Mouse (Mus musculus): ENCODE measurements around the gene Chid1. TPM values are rescaled to one million over a fixed set of nuclear protein-coding genes. Genes with fewer than 3 reads are reported as not detected.

Chid1 gene
- total RNA-seq, 2 experiments from 2014 or later, result 79.9 to 86.7 TPM

DNA sequence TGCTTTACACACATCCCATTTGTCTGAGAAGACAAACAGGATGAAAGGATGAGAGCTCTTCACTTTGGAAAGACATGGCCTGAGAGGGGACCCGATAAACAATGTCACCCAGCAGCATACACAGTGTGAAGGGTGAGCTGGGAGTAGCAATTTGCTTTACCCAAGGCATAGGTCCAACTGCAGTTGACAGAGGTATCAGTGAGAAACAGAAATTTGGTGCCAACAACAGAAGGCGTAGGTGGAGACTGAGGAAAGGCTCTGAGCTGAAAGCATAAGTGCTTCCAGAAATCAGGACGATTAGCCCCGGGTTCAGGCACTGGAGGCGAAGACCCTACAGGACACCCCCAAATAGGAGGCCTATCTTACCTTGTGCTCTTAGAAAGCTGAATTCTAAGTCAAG, 29.5 kb downstream of the Chid1 start:
- DNase-seq (ENCODE audit: low spot score in 2 of 2), result no peak

GRCm38 (mm10) chr7:141508160-141508559, 31.5 kb downstream of the Chid1 start:
- DNase-seq (ENCODE audit: low spot score in 2 of 2), result no peak

DNA sequence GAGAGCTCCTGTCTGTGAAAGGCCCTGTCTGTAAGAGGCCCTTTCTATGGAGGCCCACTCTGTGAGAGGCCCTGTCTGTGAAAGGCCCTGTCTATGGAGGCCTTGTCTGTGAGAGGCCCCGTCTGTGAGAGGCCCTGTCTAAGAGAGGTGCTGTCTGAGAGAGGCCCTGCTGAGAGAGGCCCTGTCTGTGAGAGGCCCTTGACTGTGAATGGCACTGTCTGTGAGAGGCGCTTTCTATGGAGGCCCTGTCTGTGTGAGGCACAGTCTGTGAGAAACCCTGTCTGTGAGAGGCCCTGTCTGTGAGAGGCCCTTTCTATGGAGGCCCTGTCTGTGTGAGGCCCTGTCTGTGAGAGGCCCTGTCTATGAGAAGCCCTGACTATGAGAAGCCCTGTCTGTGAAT, 33.4 kb downstream of the Chid1 start:
- DNase-seq (ENCODE audit: low spot score in 2 of 2), result no peak

- DNase-seq (ENCODE audit: low spot score in 2 of 2), result no peak
Observed at GRCm38 (mm10) chr7:141502556-141502905, 37.1 kb downstream of the Chid1 start.

DNA sequence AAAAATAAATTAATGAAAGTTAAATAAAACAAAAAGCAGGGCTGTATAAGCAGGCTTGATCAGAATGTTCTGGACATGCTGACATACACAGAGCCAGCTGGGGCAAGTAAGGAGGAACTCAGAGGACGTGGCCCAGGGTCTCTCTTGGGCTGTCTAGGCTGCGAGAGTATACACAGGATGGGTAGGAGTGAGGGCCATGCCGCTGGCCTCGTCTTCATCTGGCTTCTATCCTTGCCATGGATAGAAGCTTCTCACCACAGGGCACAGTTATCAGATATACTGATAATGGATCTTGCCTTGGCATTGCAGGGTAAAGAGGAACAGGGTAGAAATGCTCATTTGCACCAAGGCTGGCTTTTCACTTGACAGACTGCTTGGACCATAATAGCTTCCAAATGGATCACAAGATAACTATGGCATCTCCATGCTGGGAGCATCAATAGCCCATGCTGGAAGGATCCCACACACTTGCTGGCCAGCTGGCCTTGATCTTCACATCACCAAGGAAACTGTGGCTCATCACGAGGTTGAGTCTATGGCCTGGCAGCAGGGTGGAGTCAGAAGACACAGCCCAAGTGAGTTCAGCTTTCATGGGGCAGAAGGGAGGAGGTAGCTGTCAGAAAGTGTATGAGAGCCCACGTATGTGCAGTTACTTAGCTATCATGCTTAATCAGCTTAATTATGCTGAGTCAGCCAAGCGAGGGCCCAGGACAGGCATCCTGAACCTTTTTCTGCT, 37.7 kb downstream of the Chid1 start:
- DNase-seq (ENCODE audit: low spot score in 2 of 2), result no peak

DNA sequence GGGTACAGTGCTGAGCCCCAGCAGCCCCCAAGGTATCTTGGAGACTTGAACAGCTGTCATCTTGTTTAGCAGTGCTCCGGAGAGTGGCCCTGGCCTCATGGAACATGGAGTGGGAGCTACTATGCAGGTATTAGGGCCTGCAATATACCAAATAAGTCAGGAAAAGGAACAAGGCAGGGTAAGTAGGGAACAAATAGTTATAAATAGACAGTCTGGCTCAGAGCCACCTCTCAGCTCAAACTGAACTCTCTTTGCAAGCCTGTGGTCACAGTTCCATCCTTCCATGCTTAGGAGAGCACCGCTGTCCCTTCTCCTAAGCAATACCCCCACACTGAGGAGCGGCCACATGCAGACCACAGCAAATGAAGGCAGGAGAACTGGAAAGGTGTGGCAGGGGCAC, 42.1 kb downstream of the Chid1 start:
- DNase-seq (ENCODE audit: low spot score in 2 of 2), result no peak

- DNase-seq (ENCODE audit: low spot score in 2 of 2), result no peak
Observed at GRCm38 (mm10) chr7:141495940-141496339, 43.7 kb downstream of the Chid1 start.

GRCm38 (mm10) chr7:141495379-141495778, 44.3 kb downstream of the Chid1 start:
- DNase-seq (ENCODE audit: low spot score in 2 of 2), result no peak

- DNase-seq (ENCODE audit: low spot score in 2 of 2), result no peak
Observed at GRCm38 (mm10) chr7:141493729-141494128, 45.9 kb downstream of the Chid1 start.

GRCm38 (mm10) chr7:141492738-141493137, 46.9 kb downstream of the Chid1 start:
- DNase-seq (ENCODE audit: low spot score in 2 of 2), result no peak

GRCm38 (mm10) chr7:141491151-141491550, 48.5 kb downstream of the Chid1 start:
- no peak for DNase-seq (ENCODE audit: low spot score in 2 of 2)

- DNase-seq (ENCODE audit: low spot score in 2 of 2), result no peak
Observed at GRCm38 (mm10) chr7:141487141-141487540, 52.5 kb downstream of the Chid1 start.

DNA sequence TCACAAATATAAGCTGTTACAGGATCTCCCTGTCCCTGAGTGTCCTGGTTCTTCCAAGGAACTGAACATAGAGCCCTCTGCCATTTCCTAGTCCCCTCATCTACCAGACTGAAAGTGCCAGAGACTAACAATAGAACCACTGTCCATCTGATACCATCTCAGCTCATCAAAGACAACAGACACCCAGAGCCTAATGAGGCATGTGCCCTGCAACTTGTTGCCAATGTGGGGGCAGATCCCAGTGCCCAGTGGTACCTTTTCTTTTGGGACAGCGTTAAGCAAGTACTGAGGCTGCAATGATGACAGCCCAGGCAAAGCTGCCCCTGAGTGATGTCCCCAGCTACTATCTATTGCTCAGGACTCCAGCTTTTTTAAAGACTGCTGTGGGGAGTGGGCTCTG, 53.4 kb downstream of the Chid1 start:
- DNase-seq (ENCODE audit: low spot score in 2 of 2), result no peak

- DNase-seq (ENCODE audit: low spot score in 2 of 2), result no peak
Observed at GRCm38 (mm10) chr7:141485606-141486005, 54.1 kb downstream of the Chid1 start.

DNA sequence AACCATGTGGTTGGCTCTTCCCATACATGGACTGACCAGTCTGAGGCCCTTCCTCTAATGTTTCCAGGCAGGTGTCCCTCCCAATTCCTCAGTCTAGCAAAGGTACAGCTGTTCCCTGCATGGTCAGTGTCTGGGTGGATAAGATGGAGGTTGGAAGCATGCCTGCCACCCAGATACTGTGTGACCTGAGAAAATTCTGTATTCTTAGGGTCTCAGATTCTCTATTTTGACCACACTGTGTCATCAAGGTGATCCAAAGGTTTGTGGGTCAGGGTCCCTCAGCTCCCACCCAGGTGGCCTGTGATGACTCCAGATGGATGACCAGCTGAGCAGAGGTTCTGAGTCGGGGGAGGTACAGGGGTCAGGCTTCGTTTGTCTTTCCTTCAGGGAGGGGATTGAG, 54.5 kb downstream of the Chid1 start:
- no peak for DNase-seq (ENCODE audit: low spot score in 2 of 2)

DNA sequence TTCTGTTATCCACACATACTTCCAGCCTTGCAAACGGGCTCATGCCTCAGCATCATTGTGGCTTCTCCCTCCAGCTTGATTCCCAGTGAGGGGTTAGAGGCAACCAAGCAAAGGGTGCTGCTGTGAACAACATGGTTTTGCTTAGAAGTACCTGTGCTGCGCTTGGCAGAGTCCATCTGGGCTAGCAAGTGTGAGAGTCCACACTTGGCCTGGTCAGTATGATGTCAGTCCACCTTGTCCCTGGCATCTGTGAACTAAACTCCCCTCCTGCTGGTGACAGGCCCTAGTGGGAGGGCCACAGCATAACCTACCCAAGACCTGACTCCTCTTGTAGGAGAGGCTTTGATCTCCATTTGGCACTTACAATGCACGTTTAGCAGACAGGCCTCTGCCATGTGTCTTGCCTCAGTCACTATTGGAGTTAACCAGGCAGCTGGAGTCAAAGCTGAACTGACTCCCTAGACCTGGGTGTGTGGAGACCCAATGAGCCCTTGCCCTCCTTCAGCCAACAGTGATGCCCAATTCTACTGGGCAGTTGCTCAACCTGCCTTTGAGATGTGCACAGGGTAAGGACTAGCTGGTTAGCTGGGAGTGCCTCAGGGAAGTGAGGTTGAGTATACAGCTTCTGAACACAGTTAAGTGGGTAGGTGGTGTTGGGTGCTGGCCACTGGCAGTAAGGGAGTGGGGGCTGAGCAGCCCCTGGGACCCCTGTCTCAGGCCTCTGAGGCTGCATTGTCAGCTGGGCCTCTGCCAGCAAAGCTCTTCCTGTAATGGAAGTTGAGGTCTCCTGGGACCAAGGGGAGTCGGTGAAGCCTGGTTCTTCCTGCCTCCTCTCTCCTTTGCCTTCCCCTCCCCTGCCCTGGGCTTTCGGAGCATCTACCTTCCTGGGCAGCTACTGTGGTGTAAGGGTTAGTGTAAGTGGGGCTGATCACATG, 55.2 kb downstream of the Chid1 start:
- DNase-seq (ENCODE audit: low spot score in 2 of 2), result no peak

- no peak for DNase-seq (ENCODE audit: low spot score in 2 of 2)
Observed at GRCm38 (mm10) chr7:141483114-141483653, 56.5 kb downstream of the Chid1 start.

GRCm38 (mm10) chr7:141482531-141483024, 57.1 kb downstream of the Chid1 start:
- no peak for DNase-seq (ENCODE audit: low spot score in 2 of 2)

DNA sequence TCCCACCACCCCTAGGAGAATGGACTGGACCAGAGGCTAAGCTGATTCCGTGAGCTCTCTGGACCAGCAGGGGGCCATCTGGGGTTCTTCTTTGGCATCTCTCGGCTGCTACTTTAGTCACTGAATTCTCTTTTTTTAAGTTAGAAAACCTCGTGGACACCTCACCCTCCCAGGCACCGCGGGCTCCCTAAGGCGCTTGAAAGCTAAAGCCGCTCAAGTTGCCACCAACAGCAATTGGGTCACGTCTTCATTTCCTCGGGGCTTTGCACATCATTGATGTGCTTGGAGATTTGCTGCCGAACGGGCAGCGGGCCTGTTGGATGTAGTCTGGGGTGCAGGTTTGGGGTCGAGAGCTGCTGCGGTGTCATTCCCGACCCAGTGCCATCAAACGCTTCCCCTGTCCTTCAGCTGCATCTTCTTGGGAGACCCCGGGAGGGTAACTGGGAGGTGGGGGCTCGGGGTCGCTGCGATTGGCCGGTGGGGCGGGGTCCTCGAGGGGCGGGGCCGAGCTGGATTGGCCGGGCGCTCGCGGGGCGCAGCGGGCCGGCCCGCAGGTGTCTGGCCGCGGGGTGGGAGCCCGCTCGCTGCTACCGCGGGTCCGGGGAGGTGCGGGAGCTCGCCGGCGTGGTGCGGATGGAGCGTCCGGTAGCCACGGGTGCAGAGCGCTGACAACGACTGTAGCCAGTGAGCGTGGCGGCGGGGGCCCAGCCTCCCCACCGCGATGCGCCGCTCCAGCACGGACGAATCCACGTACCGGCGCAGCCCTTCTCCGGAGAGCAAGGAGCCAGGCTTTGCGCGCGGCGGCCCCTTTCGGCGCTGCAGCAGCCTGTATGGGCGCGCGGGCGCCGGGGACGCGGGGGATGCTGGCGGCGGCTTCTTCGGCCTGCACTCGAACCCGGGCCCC, 57.9 kb downstream of the Chid1 start:
- no peak for DNase-seq (ENCODE audit: low spot score in 2 of 2)

- DNase-seq (ENCODE audit: low spot score in 2 of 2), result peak; percentile 72 to 78
Observed at GRCm38 (mm10) chr7:141480842-141481497, 58.7 kb downstream of the Chid1 start.

Measured in layer of hippocampus, postnatal 14 days (tissue).